Mouse (Mus musculus): ENCODE data around the gene Irak2.

The Irak2 gene

GRCm38 (mm10) chr6:113743111-113743510 lies 104.8 kb downstream of the Irak2 start:
- in situ Hi-C loops (cut with MboI; ENCODE audit: low sequenced_read_pairs): no loop called here
